Mouse (Mus musculus) heart, adult 2 months (tissue): ENCODE results near the gene Smim14. TPM values are rescaled to one million over a fixed set of nuclear protein-coding genes. Genes with fewer than 3 reads are reported as not detected.

Source experiments
- DNase-seq, 2 experiments: peaks; one replicate each; pipeline ENCODE4 v3.0.0; 2021
- H3K27ac ChIP-seq: fragments of 200-600 bp; 2 replicates; pipeline ENCODE4 v1.8.1; 2022
- H3K27me3 ChIP-seq: fragments of 200-500 bp; 2 replicates; pipeline ENCODE4 v1.6.1; 2012; ENCODE audit warnings: mild to moderate bottlenecking, low read length, inconsistent platforms, mixed read lengths; ENCODE audit not compliant: control insufficient read depth, insufficient read depth
- H3K36me3 ChIP-seq: fragments of 200-500 bp; 2 replicates; pipeline ENCODE4 v1.6.1; 2012; ENCODE audit warnings: low read length, inconsistent platforms; ENCODE audit not compliant: control insufficient read depth, insufficient read depth
- H3K4me1 ChIP-seq: fragments of 200-500 bp; 2 replicates; pipeline ENCODE4 v1.6.1; 2011; ENCODE audit warnings: low read length; ENCODE audit not compliant: control insufficient read depth, insufficient read depth
- H3K4me3 ChIP-seq: fragments of 200-600 bp; 2 replicates; pipeline ENCODE4 v1.8.1; 2022
- H3K79me2 ChIP-seq: fragments of 200-500 bp; replicated peaks from 2 replicates; pipeline ENCODE4 v1.6.1; 2012; ENCODE audit warnings: mild to moderate bottlenecking, inconsistent platforms, low read length, moderate library complexity, mixed read lengths; ENCODE audit not compliant: control insufficient read depth, insufficient read depth
- H3K9ac ChIP-seq: fragments of 200-500 bp; 2 replicates; pipeline ENCODE4 v1.6.1; 2012; ENCODE audit warnings: low read depth, mild to moderate bottlenecking, control low read depth, inconsistent platforms, low read length, mixed read lengths
- CTCF ChIP-seq: fragments of 200-600 bp; IDR thresholded peaks from 2 replicates; pipeline ENCODE4 v1.8.1; 2022; ENCODE audit warnings: antibody characterized with exemption, mild to moderate bottlenecking, moderate library complexity
- EP300 ChIP-seq: fragments of 200-500 bp; IDR thresholded peaks from 2 replicates; pipeline ENCODE4 v1.6.1; 2011; ENCODE audit warnings: low read depth, low read length, control low read depth; ENCODE audit not compliant: insufficient read depth
- POLR2A ChIP-seq: fragments of 200-500 bp; IDR thresholded peaks from 2 replicates; pipeline ENCODE4 v1.6.1; 2011; ENCODE audit warnings: mild to moderate bottlenecking, low read depth, low read length, control low read depth; ENCODE audit not compliant: insufficient read depth
- WGBS: fragments of 180-500 bp; shearing (Covaris S2); methylation state at CpG from one replicate; pipeline ENCODE4 v1.1.7; 2018; 5-methylcytosine and 5-hydroxymethylcytosine counted together
- intact Hi-C: fragments of 180-260 bp; cut with DNase I; formaldehyde crosslinking; loops from one replicate; pipeline ENCODE4 v1.15.1; 2025
- polyA plus RNA-seq: library from polyadenylated mRNA; depleted of rRNA; stranded (reverse); fragments of >200 nt; gene quantifications from 2 replicates; pipeline ENCODE4 v1.2.3, GENCODE M21; 2012
- total RNA-seq, 2 experiments: library from RNA; stranded (reverse); gene quantifications; 2 replicates each; pipeline ENCODE4 v1.2.3; 2021

Smim14 gene
- total and polyA plus RNA-seq, 3 experiments: 94.2 to 97.3 (median 97.1) TPM

DNA sequence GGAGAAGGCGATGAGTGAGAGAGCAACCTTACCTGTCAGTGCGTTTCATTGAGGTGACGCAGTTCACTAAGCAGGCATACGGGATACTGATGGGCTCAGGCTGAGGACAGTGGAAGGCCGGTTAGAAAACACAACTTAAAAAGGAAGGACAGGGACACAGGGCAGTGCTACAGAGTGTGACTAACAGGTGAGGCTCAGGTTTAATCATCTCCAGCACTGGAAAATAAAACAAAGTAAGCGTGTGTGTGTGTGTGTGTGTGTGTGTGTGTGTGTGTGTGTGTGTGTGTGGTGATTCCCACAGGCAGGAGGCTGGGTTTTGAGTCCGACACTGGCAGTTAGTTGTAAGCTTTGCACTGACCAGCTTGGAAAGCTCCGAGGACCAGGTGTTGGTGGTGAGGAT lies 114.2 kb downstream of the Smim14 start:
- Histone ChIP-seq H3K79me2 (no peaks in the 10 kb centered on the region), H3K27me3 (no peaks in the 10 kb centered on the region), H3K27ac (no peak overlapping the region), H3K4me3 (no peak overlapping the region), H3K9ac (no peak overlapping the region), H3K4me1 (no peaks in the 10 kb centered on the region), H3K36me3 (no peaks in the 10 kb centered on the region)
- intact Hi-C loops: no loop called here
- TF ChIP-seq CTCF (no peak), EP300 (no peak), POLR2A (no peak)
- DNase-seq: no peak
- WGBS: 91% methylated on average over 8 of the region's 8 CpGs

DNA sequence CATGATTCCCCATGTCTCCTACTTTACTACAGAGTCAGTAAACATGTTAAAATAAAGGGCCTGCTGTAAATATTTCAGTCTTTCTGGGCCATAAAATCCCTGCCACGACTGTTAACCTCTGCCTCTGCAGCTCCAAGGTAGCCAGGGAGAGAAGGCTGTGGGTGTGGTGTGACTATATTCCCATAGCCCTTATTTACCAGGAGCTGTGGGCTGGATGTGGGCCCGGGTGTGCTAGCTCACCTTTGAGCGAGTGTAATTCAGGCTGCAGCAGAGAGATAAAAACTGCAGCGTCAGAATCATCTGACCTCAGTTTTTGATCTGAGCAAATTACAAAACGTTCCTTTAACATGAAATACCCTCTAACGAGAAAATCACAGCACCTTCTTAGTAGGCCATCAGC lies 116.2 kb downstream of the Smim14 start:
- no peak for DNase-seq
- no peak for TF ChIP-seq POLR2A
- no peak for TF ChIP-seq EP300
- no peak for TF ChIP-seq CTCF
- no peaks in the 10 kb centered on the region; the same call in 1 of the 2 replicates for H3K4me1 ChIP-seq
- no peaks in the 10 kb centered on the region for H3K36me3 ChIP-seq
- no peak overlapping the region for H3K4me3 ChIP-seq
- no peaks in the 10 kb centered on the region for H3K27me3 ChIP-seq
- H3K9ac ChIP-seq: no peak overlapping the region
- WGBS: 79% methylated on average over 6 of the region's 6 CpGs
- intact Hi-C loops: no loop called here
- H3K79me2 ChIP-seq: no peaks in the 10 kb centered on the region
- H3K27ac ChIP-seq: no peak overlapping the region

DNA sequence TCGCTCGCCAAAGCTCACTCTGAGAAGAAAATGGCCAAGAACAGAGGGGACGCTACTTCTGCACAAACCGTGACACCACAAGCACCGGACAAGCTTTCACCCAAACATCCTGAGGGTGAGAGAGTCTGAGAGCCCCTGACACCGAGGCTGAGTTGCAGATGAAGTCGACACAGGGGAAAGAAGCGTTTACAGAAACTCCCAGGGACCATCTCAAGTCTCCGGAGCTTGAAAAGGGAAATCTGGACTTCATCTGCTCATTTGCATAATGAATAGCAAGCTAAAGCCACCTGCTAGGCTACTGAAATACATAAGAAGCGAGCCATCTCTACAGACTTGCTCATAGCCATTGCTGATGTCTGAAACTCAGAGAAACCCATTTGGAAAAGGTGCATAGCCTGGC lies 117.8 kb downstream of the Smim14 start:
- no peak for DNase-seq
- Histone ChIP-seq H3K79me2 (no peaks in the 10 kb centered on the region), H3K36me3 (no peaks in the 10 kb centered on the region)

DNA sequence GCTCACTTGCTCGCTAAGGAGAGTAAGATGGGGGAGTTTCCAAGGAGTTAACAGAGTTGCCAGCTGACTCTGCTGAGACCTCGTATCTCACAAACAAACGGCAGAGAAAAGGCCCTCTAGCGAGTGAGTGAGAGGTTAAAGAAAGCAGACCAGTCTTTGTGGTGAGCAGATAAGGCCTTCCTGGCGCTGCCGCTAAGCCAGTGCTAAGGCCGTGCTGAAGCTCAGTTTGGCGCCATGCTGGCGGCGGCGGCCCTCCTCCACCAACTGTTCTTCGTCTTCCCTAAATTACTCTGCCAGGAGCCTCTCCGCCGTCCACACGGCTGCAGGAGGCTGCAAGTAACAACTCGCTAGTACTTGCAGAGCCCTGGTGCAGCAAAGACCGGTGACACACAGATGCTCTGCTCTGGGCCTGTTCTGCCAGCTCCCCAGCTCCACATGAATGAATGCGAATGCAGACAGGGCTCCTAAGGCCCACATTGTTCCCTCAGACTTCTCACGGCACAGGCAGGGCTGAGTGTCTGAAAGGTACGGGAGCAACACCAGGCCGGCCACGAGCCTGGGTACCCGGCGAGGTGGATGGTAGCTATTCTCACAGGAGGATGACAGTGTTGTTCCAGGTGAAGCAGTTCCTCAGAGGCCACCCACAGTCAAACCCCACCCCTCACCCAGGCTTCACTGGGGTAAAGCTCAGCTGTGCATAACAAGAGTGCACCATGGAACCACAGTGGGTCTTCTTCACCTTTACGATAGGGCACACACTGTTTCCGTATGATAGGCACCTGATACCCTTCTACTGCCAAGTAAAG lies 121.1 kb downstream of the Smim14 start:
- H3K27ac ChIP-seq: peak overlapping the region; percentile 23; the same call in 1 of the 2 replicates
- TF ChIP-seq EP300 (0 out of 2 replicates have a peak, but pooled peaks have one; percentile 13), POLR2A (no peak)
- peak overlapping the region; percentile 18; the same call in 1 of the 2 replicates for H3K9ac ChIP-seq
- H3K36me3 ChIP-seq: no peaks in the 10 kb centered on the region
- no peaks in the 10 kb centered on the region for H3K79me2 ChIP-seq
- H3K4me1 ChIP-seq: no peaks in the 10 kb centered on the region; the same call in 1 of the 2 replicates
- WGBS: 34% methylated on average over 26 of the region's 26 CpGs
- H3K27me3 ChIP-seq: no peaks in the 10 kb centered on the region
- no peak overlapping the region for H3K4me3 ChIP-seq
- DNase-seq: peak; percentile 31 to 49
- intact Hi-C loops: no loop called here

More for the DNA sequence above, 117.8 kb downstream of the Smim14 start:
- TF ChIP-seq EP300 (no peak), CTCF (no peak), POLR2A (no peak)
- 85% methylated on average over 10 of the region's 10 CpGs for WGBS
- H3K27ac ChIP-seq: no peak overlapping the region
- no peak overlapping the region for H3K9ac ChIP-seq
- intact Hi-C loops: no loop called here
- H3K4me3 ChIP-seq: no peak overlapping the region
- H3K4me1 ChIP-seq: no peaks in the 10 kb centered on the region; the same call in 1 of the 2 replicates
- H3K27me3 ChIP-seq: no peaks in the 10 kb centered on the region

DNA sequence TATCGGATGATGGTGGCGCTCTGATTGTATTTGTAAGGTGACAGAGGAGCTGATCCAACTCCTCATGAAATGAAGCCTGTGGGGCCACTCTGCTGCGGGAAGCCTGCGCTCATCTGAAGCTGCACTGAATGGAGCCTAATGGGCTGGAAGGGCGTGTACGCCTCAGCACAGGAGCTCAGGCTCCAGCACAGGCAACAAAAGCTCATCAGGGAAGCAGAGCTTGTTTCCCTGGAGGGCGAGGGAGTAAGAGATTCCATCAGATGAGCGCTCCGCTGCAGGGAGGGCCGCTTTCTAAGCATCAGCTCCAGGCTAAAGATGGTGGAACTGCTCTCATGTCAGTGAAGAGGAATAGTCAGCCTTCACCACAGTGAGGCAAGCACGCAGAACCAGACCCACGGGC lies 129.0 kb downstream of the Smim14 start:
- TF ChIP-seq EP300 (no peak), POLR2A (no peak), CTCF (no peak)
- Histone ChIP-seq H3K27ac (no peak overlapping the region), H3K4me3 (no peak overlapping the region), H3K4me1 (no peaks in the 10 kb centered on the region), H3K9ac (no peak overlapping the region), H3K36me3 (no peaks in the 10 kb centered on the region), H3K27me3 (no peaks in the 10 kb centered on the region), H3K79me2 (no peaks in the 10 kb centered on the region)
- intact Hi-C loops: loop anchor here (10.0 kb wide), 1 partner anchor 527 kb away; the partner anchor contains the start of gene Chrna9
- no peak for DNase-seq
- WGBS: 73% methylated on average over 12 of the region's 12 CpGs
